Mouse (Mus musculus): ENCODE data around the gene Zdhhc18. TPM values are rescaled to one million over a fixed set of nuclear protein-coding genes. Genes with fewer than 3 reads are reported as not detected.

The Zdhhc18 gene
- total and polyA plus RNA-seq, 2 experiments from 2014 or later, result 9.3 to 21.2 TPM

DNA sequence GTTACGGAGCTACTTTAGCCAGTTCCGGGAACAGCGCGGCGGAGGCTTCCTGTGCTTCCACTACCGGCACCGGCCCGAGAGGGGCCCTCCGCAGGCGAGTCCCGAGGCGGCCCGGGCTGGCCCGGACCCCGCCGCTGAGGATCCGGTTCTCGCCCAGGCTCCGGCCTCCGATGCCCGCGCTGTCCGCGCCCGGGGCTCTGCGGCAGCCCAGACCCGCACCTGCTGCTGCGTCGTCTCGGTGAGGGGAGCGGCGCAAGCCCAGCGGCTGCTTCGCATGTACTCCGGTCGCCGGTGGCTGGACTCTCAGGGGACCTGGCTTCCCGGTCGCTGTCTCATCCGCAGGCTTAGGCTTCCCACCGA, 75.1 kb downstream of the Zdhhc18 start:
- Histone ChIP-seq H3K4me1 (ENCODE audit: insufficient read depth) (no peaks in the 10 kb centered on the region), H3K36me3 (ENCODE audit: insufficient read depth) (peaks cover 21% of the 10 kb centered on the region), H3K27ac (ENCODE audit: low read depth, low read length) (peak overlapping the region; percentile 73), H3K27me3 (ENCODE audit: insufficient read depth, low read length) (no peaks in the 10 kb centered on the region), H3K4me3 (ENCODE audit: low read depth, low read length) (peak overlapping the region; percentile 86), H3K9ac (peak overlapping the region; percentile 73), H3K4me2 (ENCODE audit: low read depth) (peak overlapping the region; percentile 82), H3K9me3 (ENCODE audit: low read length) (no peaks in the 10 kb centered on the region)
- no peak for TF ChIP-seq CTCF (IDR thresholded peaks at IDR 0.05; ENCODE audit: low read depth)
- WGBS, result under 1% methylated on average over 38 of the region's 41 CpGs
- ATAC-seq, result peak; percentile 62
- no peak for DNase-seq

DNA sequence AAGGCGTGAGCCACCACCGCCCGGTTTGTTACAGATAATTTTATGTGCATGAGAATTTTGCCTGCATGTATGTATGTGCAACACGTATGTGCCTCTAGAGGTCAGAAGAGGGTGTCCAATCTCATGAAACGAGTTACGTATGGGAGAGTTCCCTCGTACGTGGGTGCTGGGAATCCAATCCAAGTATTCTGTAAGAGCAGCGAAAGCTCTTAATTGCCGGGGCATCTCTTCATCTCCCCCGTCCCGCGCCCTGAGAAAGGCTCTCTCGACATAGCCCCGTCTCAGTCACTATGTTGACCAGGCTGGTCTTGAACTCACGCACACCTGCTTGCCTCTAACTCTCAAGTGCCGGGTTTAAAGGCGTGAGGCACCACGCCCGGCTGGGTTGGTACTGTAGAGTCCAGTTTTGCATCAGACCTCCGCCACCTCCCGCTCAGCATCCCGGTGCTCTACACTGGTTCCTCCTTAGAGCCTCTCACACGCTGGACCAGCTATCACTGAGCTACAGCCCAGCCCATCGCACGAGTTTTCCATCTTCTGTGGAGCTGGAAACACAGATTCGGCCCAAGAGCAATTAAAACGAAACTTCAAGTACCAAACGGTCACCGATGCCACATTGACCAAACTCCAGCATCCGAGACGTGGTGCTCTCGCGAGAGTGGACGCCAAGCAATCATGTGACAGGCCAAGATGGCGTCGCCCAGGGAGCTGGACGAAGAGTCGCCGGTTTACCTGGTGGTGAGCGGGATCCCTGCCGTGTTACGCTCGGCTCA, 75.7 kb downstream of the Zdhhc18 start, which contains the start of gene Gpatch3:
Gpatch3 (plus strand) TSS at position 676 of the 773 bp plus-strand sequence.
- peak; percentile 95 for ATAC-seq
- DNase-seq, result peak; percentile 95
- Histone ChIP-seq H3K9me3 (ENCODE audit: low read length) (no peaks in the 10 kb centered on the region), H3K4me3 (ENCODE audit: low read depth, low read length) (peak within 1 kb of the TSS; percentile 86), H3K27me3 (ENCODE audit: insufficient read depth, low read length) (no peaks in the 10 kb centered on the region), H3K9ac (peak within 1 kb of the TSS; percentile 73), H3K4me2 (ENCODE audit: low read depth) (peak within 1 kb of the TSS; percentile 82), H3K27ac (ENCODE audit: low read depth, low read length) (peak within 1 kb of the TSS; percentile 73), H3K4me1 (ENCODE audit: insufficient read depth) (no peaks in the 10 kb centered on the region), H3K36me3 (ENCODE audit: insufficient read depth) (peaks cover 15% of the 10 kb centered on the region)
- WGBS, result 5% methylated on average over 44 of the region's 44 CpGs
- peak; percentile 46 for TF ChIP-seq CTCF (IDR thresholded peaks at IDR 0.05; ENCODE audit: low read depth)

DNA sequence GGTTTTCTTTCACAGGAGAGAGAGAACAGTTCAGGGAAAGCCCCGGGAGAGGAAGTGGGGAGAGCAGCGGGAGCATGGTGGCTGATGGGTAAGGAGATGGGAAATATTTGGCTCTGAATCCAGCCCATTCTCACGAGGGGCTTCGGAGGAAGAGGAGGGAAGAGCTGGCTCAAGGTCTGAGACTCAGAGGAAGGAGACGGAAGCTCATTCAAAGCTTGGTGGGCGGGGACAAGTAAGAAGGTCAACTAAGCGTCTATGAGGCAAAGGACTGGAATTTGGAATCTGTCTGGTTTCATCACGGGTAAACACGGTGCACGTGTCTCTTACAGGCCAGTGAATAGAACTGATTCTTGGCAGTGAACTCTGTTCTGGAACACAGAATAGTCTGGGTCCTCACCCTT, 79.9 kb downstream of the Zdhhc18 start:
- H3K4me1 ChIP-seq (ENCODE audit: insufficient read depth), result no peaks in the 10 kb centered on the region
- DNase-seq, result no peak
- no peak for TF ChIP-seq CTCF (IDR thresholded peaks at IDR 0.05; ENCODE audit: low read depth)
- no peaks in the 10 kb centered on the region for H3K36me3 ChIP-seq (ENCODE audit: insufficient read depth)
- WGBS, result 59% methylated on average over 10 of the region's 10 CpGs
- no peaks in the 10 kb centered on the region for H3K9me3 ChIP-seq (ENCODE audit: low read length)
- H3K4me2 ChIP-seq (ENCODE audit: low read depth), result no peak overlapping the region
- ATAC-seq, result no peak
- no peaks in the 10 kb centered on the region for H3K27me3 ChIP-seq (ENCODE audit: insufficient read depth, low read length)
- no peak overlapping the region for H3K27ac ChIP-seq (ENCODE audit: low read depth, low read length)
- H3K9ac ChIP-seq, result no peak overlapping the region
- no peak overlapping the region for H3K4me3 ChIP-seq (ENCODE audit: low read depth, low read length)

DNA sequence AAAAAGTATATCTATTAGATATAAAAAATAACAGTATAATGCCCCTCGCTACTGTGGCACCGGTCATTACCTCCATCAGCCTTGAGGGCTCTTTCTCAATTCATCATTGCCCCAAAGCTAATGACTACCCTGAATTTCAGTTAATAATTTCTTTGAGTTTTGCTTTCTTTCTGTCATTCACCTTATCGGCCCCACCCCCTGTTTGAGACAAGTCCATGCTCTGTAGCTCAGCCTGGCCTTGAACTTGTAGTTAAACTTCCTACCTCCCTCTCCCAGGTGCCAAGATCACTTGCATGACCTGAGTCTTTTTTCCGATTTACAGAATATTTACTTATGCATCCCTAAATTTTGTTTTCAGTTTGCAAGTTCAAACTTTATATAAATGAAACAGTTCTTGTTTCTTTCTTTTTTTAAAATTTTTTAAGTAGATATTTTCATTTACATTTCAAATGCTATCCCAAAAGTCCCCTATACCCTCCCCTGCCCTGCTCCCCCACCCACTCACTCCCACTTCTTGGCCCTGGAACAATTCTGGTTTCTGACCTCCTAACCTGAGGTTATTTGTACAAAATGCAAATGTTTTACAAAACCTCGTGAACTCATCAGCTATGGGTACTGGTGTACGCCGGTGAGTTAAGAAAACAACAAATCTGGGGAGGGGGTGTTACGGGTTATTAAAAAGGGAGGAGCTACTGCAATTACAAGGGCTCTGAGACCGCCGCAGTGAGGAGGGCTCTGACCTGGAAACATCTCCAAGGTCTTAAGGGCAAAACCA, 80.5 kb downstream of the Zdhhc18 start:
- Histone ChIP-seq H3K4me1 (ENCODE audit: insufficient read depth) (no peaks in the 10 kb centered on the region), H3K4me3 (ENCODE audit: low read depth, low read length) (no peak overlapping the region), H3K9ac (no peak overlapping the region), H3K4me2 (ENCODE audit: low read depth) (no peak overlapping the region), H3K27ac (ENCODE audit: low read depth, low read length) (no peak overlapping the region), H3K36me3 (ENCODE audit: insufficient read depth) (no peaks in the 10 kb centered on the region), H3K9me3 (ENCODE audit: low read length) (no peaks in the 10 kb centered on the region), H3K27me3 (ENCODE audit: insufficient read depth, low read length) (no peaks in the 10 kb centered on the region)
- no peak for ATAC-seq
- TF ChIP-seq CTCF (IDR thresholded peaks at IDR 0.05; ENCODE audit: low read depth), result no peak
- DNase-seq, result no peak
- whole genome bisulfite sequencing, result 82% methylated on average over 10 of the region's 10 CpGs

DNA sequence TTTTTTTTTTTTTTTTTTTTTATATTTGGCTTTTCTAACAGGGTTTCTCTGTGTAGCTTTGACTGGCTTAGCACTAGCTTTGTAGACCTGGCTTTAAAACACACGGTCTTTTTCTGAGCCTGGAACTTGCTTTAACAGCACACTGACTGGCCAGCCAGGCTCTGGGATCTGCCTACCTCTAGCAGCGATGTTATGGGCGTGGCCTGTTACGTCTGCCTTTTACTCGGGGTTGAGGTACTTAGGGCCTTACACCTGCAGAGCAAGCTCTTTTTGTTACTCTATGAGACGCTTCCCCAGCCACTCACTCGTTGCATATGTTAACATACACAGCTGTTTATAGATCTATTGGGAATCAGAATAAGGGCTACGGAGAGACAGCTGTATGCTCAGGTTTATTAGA, 82.7 kb downstream of the Zdhhc18 start:
- no peak overlapping the region for H3K4me2 ChIP-seq (ENCODE audit: low read depth)
- no peak overlapping the region for H3K27ac ChIP-seq (ENCODE audit: low read depth, low read length)
- H3K4me1 ChIP-seq (ENCODE audit: insufficient read depth), result no peaks in the 10 kb centered on the region
- H3K9me3 ChIP-seq (ENCODE audit: low read length), result no peaks in the 10 kb centered on the region
- no peak overlapping the region for H3K4me3 ChIP-seq (ENCODE audit: low read depth, low read length)
- DNase-seq (no peak), ATAC-seq (no peak)
- no peaks in the 10 kb centered on the region for H3K36me3 ChIP-seq (ENCODE audit: insufficient read depth)
- TF ChIP-seq CTCF (IDR thresholded peaks at IDR 0.05; ENCODE audit: low read depth), result no peak
- WGBS, result 34% methylated on average over 8 of the region's 8 CpGs
- no peak overlapping the region for H3K9ac ChIP-seq
- no peaks in the 10 kb centered on the region for H3K27me3 ChIP-seq (ENCODE audit: insufficient read depth, low read length)

DNA sequence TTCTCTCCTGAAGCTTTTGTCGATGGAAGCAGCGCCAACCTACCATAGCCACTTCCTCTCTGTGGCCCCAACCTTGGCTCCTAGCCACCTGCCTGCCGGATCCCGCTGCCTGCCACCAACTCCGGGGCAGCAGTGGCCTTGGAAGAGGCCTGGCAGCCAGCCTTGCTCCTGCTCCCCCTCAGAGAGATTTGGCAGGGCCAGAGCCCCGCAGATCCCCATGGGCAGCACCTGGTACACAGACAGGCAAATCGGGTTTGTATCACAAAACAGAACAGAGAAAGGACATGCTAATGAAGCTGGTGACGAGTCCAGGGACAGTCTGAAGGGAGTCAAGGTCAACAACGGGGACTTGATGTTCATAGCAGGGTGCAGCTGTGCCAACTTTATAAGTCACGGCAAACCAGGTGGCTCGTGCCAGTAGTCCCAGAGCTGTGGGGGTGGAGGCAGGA, 86.8 kb downstream of the Zdhhc18 start:
- DNase-seq, result peak; percentile 18

DNA sequence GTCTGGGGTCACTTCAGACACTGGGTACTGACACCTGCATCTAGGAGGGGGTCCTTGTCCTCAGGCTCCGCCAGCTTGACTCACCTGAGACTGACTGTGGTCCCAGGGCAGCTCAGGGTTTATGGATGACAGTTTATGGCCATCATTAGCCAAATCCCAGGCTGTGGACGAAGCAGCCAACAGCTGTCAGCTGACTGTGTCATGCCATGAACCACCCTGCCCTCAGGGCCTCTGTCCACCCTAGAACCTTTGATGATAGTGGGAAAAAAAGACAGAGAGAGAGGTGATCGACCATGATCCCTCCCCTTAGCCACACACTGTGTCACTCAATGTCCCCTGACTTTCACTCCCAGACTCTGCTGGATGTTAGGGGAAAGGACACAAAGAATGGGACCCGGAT, 88.3 kb downstream of the Zdhhc18 start:
- Histone ChIP-seq H3K27ac (ENCODE audit: low read depth, low read length) (no peak overlapping the region), H3K27me3 (ENCODE audit: insufficient read depth, low read length) (no peaks in the 10 kb centered on the region), H3K4me1 (ENCODE audit: insufficient read depth) (no peaks in the 10 kb centered on the region), H3K4me3 (ENCODE audit: low read depth, low read length) (no peak overlapping the region), H3K4me2 (ENCODE audit: low read depth) (no peak overlapping the region), H3K36me3 (ENCODE audit: insufficient read depth) (no peaks in the 10 kb centered on the region), H3K9ac (no peak overlapping the region), H3K9me3 (ENCODE audit: low read length) (no peaks in the 10 kb centered on the region)
- TF ChIP-seq CTCF (IDR thresholded peaks at IDR 0.05; ENCODE audit: low read depth), result no peak
- DNase-seq (no peak), ATAC-seq (no peak)
- WGBS, result 74% methylated on average over 4 of the region's 4 CpGs

More for the DNA sequence above, 86.8 kb downstream of the Zdhhc18 start:
- no peak for TF ChIP-seq CTCF (IDR thresholded peaks at IDR 0.05; ENCODE audit: low read depth)
- no peaks in the 10 kb centered on the region for H3K27me3 ChIP-seq (ENCODE audit: insufficient read depth, low read length)
- no peaks in the 10 kb centered on the region for H3K4me1 ChIP-seq (ENCODE audit: insufficient read depth)
- no peak overlapping the region for H3K4me3 ChIP-seq (ENCODE audit: low read depth, low read length)
- no peak overlapping the region for H3K9ac ChIP-seq
- no peaks in the 10 kb centered on the region for H3K9me3 ChIP-seq (ENCODE audit: low read length)
- ATAC-seq, result no peak
- H3K36me3 ChIP-seq (ENCODE audit: insufficient read depth), result no peaks in the 10 kb centered on the region
- H3K4me2 ChIP-seq (ENCODE audit: low read depth), result no peak overlapping the region
- 54% methylated on average over 11 of the region's 11 CpGs for WGBS
- H3K27ac ChIP-seq (ENCODE audit: low read depth, low read length), result no peak overlapping the region
